Mouse (Mus musculus) cortical plate, adult 2 months (tissue): ENCODE data around the gene Slc2a6.

Experiments
- CTCF ChIP-seq: fragments of 200-500 bp; IDR thresholded peaks from 2 replicates; pipeline ENCODE4 v1.5.1; 2011; ENCODE audit warnings: mild to moderate bottlenecking, control low read depth, low read length; ENCODE audit not compliant: insufficient read depth; ENCODE audit errors: extremely low read depth
- POLR2A ChIP-seq: fragments of 200-500 bp; IDR thresholded peaks from 2 replicates; pipeline ENCODE4 v1.6.1; 2011; ENCODE audit warnings: mild to moderate bottlenecking, low read length, control low read depth; ENCODE audit not compliant: insufficient read depth; ENCODE audit errors: extremely low read depth

- TF ChIP-seq CTCF (no peak), POLR2A (no peak)
Observed at GRCm38 (mm10) chr2:27006255-27006654, 21.5 kb downstream of the Slc2a6 start.
